Mouse (Mus musculus): ENCODE results near the gene Vps13a. TPM values are rescaled to one million over a fixed set of nuclear protein-coding genes. Genes with fewer than 3 reads are reported as not detected.

The Vps13a gene
- total and polyA plus RNA-seq, 3 experiments, result 3.2 to 34.9 (median 31.4) TPM

DNA sequence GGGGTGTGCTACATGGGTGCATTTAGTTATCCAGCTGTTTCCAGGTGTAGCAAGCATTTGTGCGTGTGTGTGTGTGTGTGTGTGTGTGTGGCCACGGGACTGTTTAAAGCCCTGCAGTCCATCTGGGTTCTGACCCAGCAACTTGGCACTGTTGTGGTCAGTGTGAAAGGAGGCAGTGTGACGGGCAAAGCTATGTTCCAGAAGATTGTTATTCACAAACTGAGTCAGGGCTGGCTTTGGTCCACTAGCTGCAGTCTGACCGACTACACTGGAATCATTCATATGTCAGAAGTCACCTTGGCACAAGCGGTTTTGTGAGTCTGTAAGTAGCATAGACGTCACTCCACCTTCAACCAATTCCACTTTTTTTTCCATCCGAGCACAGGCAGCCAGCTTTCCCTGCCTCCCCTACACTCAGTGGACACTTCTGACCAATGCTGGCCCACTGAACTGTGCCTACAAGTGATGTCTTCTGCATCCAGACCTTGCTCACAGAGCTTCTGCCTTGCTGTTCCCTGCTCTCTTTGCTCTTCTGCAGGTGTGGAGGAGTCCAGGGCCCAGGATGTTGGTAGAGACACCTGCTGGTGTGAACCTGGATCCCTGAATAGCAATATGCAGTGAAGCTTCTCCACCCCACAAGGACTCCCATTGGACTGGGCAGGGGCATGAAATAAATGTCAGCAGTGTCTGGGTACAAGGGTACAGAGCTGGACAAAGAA, 187.3 kb downstream of the Vps13a start:
- H3K27me3 ChIP-seq (ENCODE audit: control insufficient read depth, insufficient read depth, low read length), result no peaks in the 10 kb centered on the region
- no peak for DNase-seq
- intact Hi-C loops (cut with DNase I), result no loop called here
- no peak overlapping the region for H3K4me3 ChIP-seq
- H3K9ac ChIP-seq (ENCODE audit: low read depth, low read length), result no peak overlapping the region
- H3K27ac ChIP-seq, result no peak overlapping the region
- TF ChIP-seq CTCF (IDR thresholded peaks at IDR 0.05) (no peak), POLR2A (IDR thresholded peaks at IDR 0.05; ENCODE audit: insufficient read depth, low read depth, low read length) (no peak), EP300 (IDR thresholded peaks at IDR 0.05; ENCODE audit: insufficient read depth, low read depth, low read length) (no peak)
- H3K79me2 ChIP-seq (replicated peaks; ENCODE audit: control insufficient read depth, insufficient read depth, low read length), result no peaks in the 10 kb centered on the region
- 75% methylated on average over 7 of the region's 7 CpGs for WGBS
- no peaks in the 10 kb centered on the region for H3K36me3 ChIP-seq (ENCODE audit: control insufficient read depth, insufficient read depth, low read length)
- no peaks in the 10 kb centered on the region for H3K4me1 ChIP-seq (ENCODE audit: control insufficient read depth, insufficient read depth, low read length)

DNA sequence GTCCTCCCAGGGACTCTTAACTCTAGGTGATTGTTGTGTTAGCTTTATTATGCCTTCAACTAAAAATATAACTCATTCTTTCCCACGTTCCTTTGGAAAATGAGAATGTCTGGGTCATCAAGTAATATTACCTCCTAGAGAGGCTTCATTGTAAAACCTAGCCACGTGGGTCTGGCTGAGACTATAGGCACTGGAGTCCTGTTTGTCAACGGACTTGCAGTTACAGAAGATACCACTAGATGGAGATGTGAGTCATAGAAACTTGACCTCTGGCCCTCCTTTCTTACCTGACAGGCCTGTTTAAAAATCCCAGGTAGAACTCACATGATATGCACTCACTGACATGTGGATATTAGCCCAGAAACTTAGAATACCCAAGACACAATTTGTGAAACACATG, 195.4 kb downstream of the Vps13a start:
- WGBS, result 6% methylated on average over 3 of the region's 3 CpGs
- H3K4me3 ChIP-seq, result no peak overlapping the region
- no peaks in the 10 kb centered on the region for H3K27me3 ChIP-seq (ENCODE audit: control insufficient read depth, insufficient read depth, low read length)
- TF ChIP-seq CTCF (IDR thresholded peaks at IDR 0.05) (peak; percentile 80), EP300 (IDR thresholded peaks at IDR 0.05; ENCODE audit: insufficient read depth, low read depth, low read length) (no peak), POLR2A (IDR thresholded peaks at IDR 0.05; ENCODE audit: insufficient read depth, low read depth, low read length) (no peak)
- no peaks in the 10 kb centered on the region for H3K4me1 ChIP-seq (ENCODE audit: control insufficient read depth, insufficient read depth, low read length)
- intact Hi-C loops (cut with DNase I), result no loop called here
- H3K9ac ChIP-seq (ENCODE audit: low read depth, low read length), result no peak overlapping the region
- no peak overlapping the region for H3K27ac ChIP-seq
- H3K79me2 ChIP-seq (replicated peaks; ENCODE audit: control insufficient read depth, insufficient read depth, low read length), result no peaks in the 10 kb centered on the region
- no peaks in the 10 kb centered on the region for H3K36me3 ChIP-seq (ENCODE audit: control insufficient read depth, insufficient read depth, low read length)
- DNase-seq, result no peak

DNA sequence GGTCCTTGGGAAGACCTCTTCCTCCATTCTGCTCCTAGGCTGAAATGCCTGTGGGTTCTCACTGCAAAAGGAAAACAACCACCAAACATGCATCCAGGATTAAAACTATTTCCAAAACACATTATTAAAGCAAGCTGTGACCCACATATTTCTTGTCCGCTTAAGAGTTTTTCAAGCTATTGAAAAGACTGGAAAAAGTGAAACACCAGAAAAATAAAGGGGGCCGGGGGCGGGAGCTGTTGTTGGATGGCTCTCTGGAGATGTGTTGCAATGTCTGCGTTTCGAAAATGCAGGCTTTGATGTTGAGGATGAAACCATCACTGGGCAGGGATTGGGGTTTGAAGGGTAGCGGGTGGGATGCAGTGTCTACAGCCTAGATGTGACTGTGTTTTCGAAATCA, 196.2 kb downstream of the Vps13a start:
- no peak for DNase-seq
- no peak for TF ChIP-seq POLR2A (IDR thresholded peaks at IDR 0.05; ENCODE audit: insufficient read depth, low read depth, low read length)
- TF ChIP-seq EP300 (IDR thresholded peaks at IDR 0.05; ENCODE audit: insufficient read depth, low read depth, low read length), result no peak
- no peak for TF ChIP-seq CTCF (IDR thresholded peaks at IDR 0.05)
- WGBS, result 80% methylated on average over 7 of the region's 7 CpGs
- Histone ChIP-seq H3K36me3 (ENCODE audit: control insufficient read depth, insufficient read depth, low read length) (no peaks in the 10 kb centered on the region), H3K27ac (no peak overlapping the region), H3K27me3 (ENCODE audit: control insufficient read depth, insufficient read depth, low read length) (no peaks in the 10 kb centered on the region), H3K79me2 (replicated peaks; ENCODE audit: control insufficient read depth, insufficient read depth, low read length) (no peaks in the 10 kb centered on the region), H3K9ac (ENCODE audit: low read depth, low read length) (no peak overlapping the region), H3K4me3 (no peak overlapping the region), H3K4me1 (ENCODE audit: control insufficient read depth, insufficient read depth, low read length) (no peaks in the 10 kb centered on the region)
- intact Hi-C loops (cut with DNase I), result no loop called here

DNA sequence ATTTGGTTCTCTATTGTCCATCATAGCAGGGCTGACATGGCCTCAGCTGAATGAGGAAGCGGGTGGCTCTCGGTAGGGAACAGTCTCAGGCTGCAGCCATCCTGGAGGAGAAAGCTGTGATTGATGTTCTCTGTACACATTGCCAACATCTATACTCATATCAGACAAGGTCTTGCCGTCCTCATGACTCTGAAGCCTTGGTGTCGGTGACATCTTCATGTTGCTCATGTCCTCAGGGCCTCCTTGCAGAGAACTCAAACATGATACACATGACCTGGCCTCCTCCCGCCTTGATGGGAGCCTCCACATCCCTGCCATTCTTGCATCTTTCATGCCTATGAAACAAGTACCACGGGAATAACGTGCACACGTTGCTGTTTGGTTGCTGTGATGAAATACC, 200.2 kb downstream of the Vps13a start:
- Histone ChIP-seq H3K27me3 (ENCODE audit: control insufficient read depth, insufficient read depth, low read length) (no peaks in the 10 kb centered on the region), H3K27ac (no peak overlapping the region), H3K9ac (ENCODE audit: low read depth, low read length) (no peak overlapping the region), H3K4me1 (ENCODE audit: control insufficient read depth, insufficient read depth, low read length) (no peaks in the 10 kb centered on the region), H3K36me3 (ENCODE audit: control insufficient read depth, insufficient read depth, low read length) (no peaks in the 10 kb centered on the region), H3K79me2 (replicated peaks; ENCODE audit: control insufficient read depth, insufficient read depth, low read length) (no peaks in the 10 kb centered on the region), H3K4me3 (no peak overlapping the region)
- TF ChIP-seq CTCF (IDR thresholded peaks at IDR 0.05) (no peak), EP300 (IDR thresholded peaks at IDR 0.05; ENCODE audit: insufficient read depth, low read depth, low read length) (no peak), POLR2A (IDR thresholded peaks at IDR 0.05; ENCODE audit: insufficient read depth, low read depth, low read length) (no peak)
- intact Hi-C loops (cut with DNase I), result no loop called here
- DNase-seq, result no peak
- WGBS, result 91% methylated on average over 8 of the region's 8 CpGs

DNA sequence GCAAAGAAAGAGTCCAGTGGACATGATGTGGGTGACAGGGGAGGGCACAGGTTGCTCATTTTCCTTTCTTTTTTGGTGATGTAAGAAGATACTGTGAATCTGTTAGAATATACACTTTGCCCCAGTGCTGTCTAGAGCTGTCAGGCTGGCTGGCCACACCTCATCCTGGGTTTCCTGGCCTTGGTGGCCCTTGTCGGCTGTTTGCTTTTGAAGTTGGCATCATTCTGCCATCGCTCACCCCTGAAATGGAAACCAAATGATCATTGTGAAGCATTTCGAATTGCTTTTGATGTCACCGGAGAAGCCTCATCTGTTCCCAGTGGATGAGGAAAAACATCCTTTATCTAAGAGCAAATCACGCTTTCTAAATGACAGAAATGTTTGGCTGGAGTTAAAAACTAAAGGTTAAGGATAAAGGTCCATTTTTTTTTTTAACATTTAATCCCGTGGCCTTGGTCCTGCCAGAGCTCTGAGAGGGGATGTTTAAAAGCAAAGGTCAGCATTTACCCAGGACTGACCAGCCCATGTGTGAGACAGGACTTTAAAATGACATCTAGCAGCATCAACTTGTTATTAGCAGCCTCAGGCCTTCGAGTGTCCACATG, 201.0 kb downstream of the Vps13a start:
- no peak overlapping the region for H3K9ac ChIP-seq (ENCODE audit: low read depth, low read length)
- WGBS, result 78% methylated on average over 7 of the region's 7 CpGs
- H3K79me2 ChIP-seq (replicated peaks; ENCODE audit: control insufficient read depth, insufficient read depth, low read length), result no peaks in the 10 kb centered on the region
- no peak for DNase-seq
- H3K27ac ChIP-seq, result no peak overlapping the region
- H3K36me3 ChIP-seq (ENCODE audit: control insufficient read depth, insufficient read depth, low read length), result no peaks in the 10 kb centered on the region
- H3K4me3 ChIP-seq, result no peak overlapping the region
- no peaks in the 10 kb centered on the region for H3K4me1 ChIP-seq (ENCODE audit: control insufficient read depth, insufficient read depth, low read length)
- intact Hi-C loops (cut with DNase I), result no loop called here
- TF ChIP-seq CTCF (IDR thresholded peaks at IDR 0.05) (no peak), POLR2A (IDR thresholded peaks at IDR 0.05; ENCODE audit: insufficient read depth, low read depth, low read length) (no peak), EP300 (IDR thresholded peaks at IDR 0.05; ENCODE audit: insufficient read depth, low read depth, low read length) (no peak)
- H3K27me3 ChIP-seq (ENCODE audit: control insufficient read depth, insufficient read depth, low read length), result no peaks in the 10 kb centered on the region

DNA sequence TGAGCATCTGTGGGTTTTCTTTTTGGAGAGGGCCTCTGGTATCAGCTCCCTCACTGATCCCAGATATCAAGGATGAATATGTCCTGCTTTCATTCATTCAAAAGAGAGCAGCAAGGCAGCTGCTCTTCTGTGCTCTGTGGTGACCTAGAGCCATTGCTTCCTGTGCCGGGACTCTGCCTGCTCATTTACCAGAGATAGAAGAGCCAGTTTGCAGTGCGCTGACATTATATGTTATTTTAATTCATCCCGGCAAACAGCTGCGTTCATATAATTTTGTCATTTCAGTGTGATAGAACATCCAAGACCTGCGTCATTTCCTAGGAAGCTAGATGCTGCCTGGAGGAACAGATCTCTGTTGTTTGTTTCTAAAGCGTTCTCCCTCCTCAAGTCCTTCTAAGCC, 203.9 kb downstream of the Vps13a start:
- Histone ChIP-seq H3K36me3 (ENCODE audit: control insufficient read depth, insufficient read depth, low read length) (no peaks in the 10 kb centered on the region), H3K9ac (ENCODE audit: low read depth, low read length) (no peak overlapping the region), H3K79me2 (replicated peaks; ENCODE audit: control insufficient read depth, insufficient read depth, low read length) (no peaks in the 10 kb centered on the region), H3K27me3 (ENCODE audit: control insufficient read depth, insufficient read depth, low read length) (no peaks in the 10 kb centered on the region), H3K4me1 (ENCODE audit: control insufficient read depth, insufficient read depth, low read length) (no peaks in the 10 kb centered on the region), H3K27ac (no peak overlapping the region), H3K4me3 (no peak overlapping the region)
- TF ChIP-seq POLR2A (IDR thresholded peaks at IDR 0.05; ENCODE audit: insufficient read depth, low read depth, low read length), result no peak
- no peak for TF ChIP-seq CTCF (IDR thresholded peaks at IDR 0.05)
- no peak for TF ChIP-seq EP300 (IDR thresholded peaks at IDR 0.05; ENCODE audit: insufficient read depth, low read depth, low read length)
- 71% methylated on average over 6 of the region's 6 CpGs for WGBS
- no peak for DNase-seq
- intact Hi-C loops (cut with DNase I), result no loop called here

Other genes with a start within 250 kb of the Vps13a start
- gene Foxb2, start 92.9 kb upstream of the Vps13a start, total RNA-seq (2021), result not detected
- not detected in 2 replicates for gene Foxb2, start 92.9 kb upstream of the Vps13a start, polyA plus RNA-seq (2012; rRNA removed)
- gene Prune2, start 175.2 kb upstream of the Vps13a start, total RNA-seq (2021), result 10 to 100 TPM; 48.7 to 54.6 TPM
- 16.3 and 32.5 TPM in 2 replicates for gene Prune2, start 175.2 kb upstream of the Vps13a start, polyA plus RNA-seq (2012; rRNA removed)

Measured in heart, adult 2 months (tissue).